Mouse (Mus musculus) liver, postnatal 0 days (tissue): Measurements from ENCODE around the gene Zfp36l1.

Source experiments
- CTCF ChIP-seq: sonication (generic); IDR thresholded peaks from 2 replicates; pipeline ENCODE4 v1.5.1; 2016; ENCODE audit warnings: antibody characterized with exemption, low read depth
- EP300 ChIP-seq: IDR thresholded peaks from 2 replicates; pipeline ENCODE4 v1.6.1; 2016; ENCODE audit warnings: antibody characterized with exemption, low read depth, mild to moderate bottlenecking

DNA sequence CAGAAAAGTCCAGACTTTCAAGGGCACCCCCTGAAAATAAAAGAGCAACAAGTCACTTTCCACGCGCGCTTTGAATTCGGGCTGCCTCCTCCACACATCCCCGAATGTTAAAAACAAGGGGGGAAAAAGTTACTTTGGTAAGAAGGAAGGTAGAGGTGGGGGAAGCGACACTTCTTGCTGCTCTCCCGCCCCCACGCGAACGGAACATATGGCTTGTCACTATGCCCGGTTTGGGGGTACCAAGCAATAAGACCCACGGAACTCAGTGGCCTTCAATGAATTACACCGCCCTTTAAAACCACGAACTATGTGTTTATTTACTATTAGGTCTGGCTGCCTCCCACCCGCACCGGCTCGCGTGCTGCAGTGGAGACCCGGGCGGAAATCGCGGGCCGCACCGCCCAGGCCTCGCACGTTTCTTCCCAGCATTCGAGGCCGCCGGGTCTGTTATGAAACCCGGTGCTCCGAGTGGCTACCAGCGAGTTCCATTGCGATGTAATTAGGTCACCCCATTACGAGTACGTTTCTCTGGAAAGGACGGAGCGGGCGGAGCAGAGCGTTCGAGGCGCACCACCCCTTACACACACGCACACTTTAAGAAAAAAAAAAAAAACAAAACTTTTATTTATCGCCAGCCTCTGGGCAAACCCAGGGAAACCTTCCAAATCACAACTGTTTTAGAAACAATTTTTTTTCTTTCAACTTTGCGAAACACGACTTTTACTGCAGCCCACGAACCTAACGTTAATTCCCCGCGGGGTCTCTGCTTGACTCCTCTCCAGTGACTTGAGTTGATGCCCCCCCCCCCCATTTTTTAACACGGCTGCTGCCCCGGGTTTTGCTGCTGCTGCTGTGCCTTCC is 1.4 kb upstream of the Zfp36l1 start:
- TF ChIP-seq EP300 (no peak; the same call in 1 of the 2 replicates), CTCF (no peak)
